Mouse (Mus musculus) gastrocnemius, postnatal 4 days (tissue): ENCODE measurements around the gene Adamts9. TPM values are rescaled to one million over a fixed set of nuclear protein-coding genes. Genes with fewer than 3 reads are reported as not detected.

Experiments
- DNase-seq, 2 experiments: peaks; one replicate each; pipeline ENCODE4 v3.0.0; 2021 to 2022; ENCODE audit warnings: low spot score in 2 of 2, mixed read lengths in 2 of 2
- total RNA-seq, 2 experiments: library from RNA; stranded (reverse); gene quantifications; 2 replicates each; pipeline ENCODE4 v1.2.3; 2021

Gene Adamts9
- total RNA-seq, 2 experiments from 2014 or later = 34.0 to 36.3 TPM

DNA sequence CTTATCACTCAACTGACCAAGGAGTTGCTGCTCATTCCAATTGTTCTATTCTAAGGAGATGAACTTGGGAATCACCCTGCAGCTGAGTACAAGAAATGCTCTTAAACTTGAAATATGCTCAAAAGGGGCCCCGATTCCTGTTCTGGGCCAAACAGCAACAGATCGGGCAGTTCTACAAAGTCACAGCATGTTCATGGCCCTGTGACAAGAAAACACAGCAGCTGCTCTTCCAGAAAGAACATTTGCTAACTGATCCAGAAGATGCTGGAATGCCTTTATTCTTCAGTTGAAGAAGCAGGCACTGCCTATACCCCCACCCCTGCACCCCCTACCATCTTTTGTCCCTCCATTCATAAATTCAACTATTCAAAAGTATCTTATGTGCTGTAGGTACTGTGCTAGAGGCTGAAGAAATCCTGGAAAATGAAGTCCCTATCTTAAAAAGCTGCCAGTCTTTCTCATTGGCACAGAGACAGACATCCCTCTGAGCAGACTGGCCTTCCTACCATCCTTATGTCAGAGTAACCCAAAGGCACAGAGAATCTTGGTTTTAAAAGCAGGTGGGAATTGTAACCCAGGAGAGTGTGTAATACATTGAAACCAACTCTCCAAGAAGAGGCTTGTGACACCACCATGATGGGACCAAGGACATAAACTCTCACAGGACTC is 130.5 kb downstream of the Adamts9 start:
- peak in 1 of 2 experiments; percentile 26 for DNase-seq

- no peak for DNase-seq
Measured at GRCm38 (mm10) chr6:92811566-92811965, 131.7 kb downstream of the Adamts9 start.

- no peak for DNase-seq
Measured at GRCm38 (mm10) chr6:92810628-92811027, 132.7 kb downstream of the Adamts9 start.

DNA sequence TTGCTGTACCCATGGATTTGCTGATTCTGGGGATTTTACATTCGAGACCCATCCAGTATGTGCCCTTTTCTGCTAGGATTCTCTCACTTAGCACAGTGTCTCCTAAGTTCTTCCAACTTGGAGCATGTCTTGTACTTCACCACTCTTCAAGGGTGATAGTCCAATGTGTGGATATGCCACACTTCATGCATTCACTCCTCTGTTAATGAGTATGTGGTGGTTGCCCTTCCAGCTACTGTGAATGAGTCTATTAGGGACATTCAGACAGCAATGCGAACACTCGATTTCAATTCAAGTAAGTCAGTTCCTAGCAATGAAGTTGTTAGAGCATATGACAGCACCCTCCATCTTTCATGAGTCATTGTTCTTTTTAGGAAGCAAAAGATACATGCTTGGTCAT is 133.5 kb downstream of the Adamts9 start:
- no peak for DNase-seq

DNA sequence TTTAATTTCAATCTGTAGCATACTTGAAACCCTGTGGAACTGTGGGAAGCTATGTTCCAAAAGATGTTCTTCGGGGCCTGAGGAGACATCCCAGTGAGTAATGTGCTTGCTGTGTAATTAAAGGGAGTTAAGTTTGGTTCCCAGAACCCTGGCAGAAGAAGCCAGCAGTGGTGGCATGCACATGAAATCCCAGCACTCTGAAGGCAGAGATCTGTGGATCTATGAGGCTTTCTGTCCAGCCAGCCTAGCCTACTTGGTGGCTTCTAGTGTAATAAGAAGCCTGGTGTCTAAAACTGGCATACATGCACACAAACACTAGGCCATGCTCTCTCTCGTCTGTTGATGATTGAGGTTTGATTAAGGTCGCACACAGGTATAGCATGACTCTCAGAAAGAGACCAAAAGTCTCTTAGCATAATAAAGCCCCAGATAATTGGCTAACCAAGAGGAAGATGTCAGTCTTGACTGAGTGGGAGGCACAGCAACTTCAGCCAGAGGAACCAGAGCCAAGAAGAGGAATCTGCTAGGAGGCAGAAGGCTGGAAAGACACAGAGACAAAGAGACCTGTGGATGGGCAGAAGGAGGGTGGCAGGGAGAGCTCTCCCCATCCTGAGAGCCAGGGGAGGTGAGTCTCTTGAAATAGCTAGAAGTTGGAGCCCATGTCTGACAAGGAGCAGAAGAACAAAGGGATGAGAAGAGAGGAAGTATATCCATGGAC is 138.9 kb downstream of the Adamts9 start:
- no peak for DNase-seq

- peak in 1 of 2 experiments; percentile 59 for DNase-seq
Measured at GRCm38 (mm10) chr6:92803213-92803612, 140.1 kb downstream of the Adamts9 start.

DNA sequence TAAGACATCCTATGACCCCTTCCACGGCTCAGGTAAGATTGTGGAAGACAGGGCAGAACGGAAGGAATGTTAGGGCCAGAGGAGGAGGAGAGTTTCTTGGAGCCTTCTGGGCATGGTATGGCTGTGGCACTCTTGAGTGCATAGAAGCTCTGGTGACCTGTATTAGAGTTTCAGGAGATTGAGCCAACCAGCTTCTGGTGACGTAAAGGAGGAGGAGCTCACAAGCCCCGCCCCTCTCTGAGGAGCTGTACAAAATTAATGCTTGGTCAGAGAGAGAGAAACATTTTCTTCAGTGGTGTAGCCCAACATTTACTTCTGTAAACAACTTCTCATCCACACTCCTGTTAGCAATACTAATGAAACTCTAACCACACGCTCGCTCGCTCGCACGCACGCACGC is 140.9 kb downstream of the Adamts9 start:
- no peak for DNase-seq

- DNase-seq = no peak
Measured at GRCm38 (mm10) chr6:92801462-92801861, 141.8 kb downstream of the Adamts9 start.

- peak in 1 of 2 experiments; percentile 37 for DNase-seq
Measured at GRCm38 (mm10) chr6:92793804-92794203, 149.5 kb downstream of the Adamts9 start.

DNA sequence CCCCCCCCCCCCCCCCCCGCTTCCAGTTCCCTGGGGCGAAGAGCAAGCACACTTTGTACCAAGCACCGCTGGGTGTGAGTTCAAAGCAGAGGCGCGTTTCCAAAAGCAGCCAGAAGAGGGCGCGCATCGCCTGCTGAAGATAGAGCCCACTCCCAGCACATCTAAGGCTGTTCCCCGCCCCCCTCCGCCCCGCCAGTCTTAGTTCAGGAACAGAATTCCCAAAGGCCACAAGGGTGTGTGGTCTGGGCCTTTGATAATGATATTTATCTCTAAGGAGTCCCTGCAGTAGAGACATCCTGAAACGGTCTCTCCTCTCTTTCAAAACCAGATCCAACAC is 155.9 kb downstream of the Adamts9 start:
- peak; percentile 84 to 89 for DNase-seq

- no peak for DNase-seq
Measured at GRCm38 (mm10) chr6:92786701-92787375, 156.5 kb downstream of the Adamts9 start.

DNA sequence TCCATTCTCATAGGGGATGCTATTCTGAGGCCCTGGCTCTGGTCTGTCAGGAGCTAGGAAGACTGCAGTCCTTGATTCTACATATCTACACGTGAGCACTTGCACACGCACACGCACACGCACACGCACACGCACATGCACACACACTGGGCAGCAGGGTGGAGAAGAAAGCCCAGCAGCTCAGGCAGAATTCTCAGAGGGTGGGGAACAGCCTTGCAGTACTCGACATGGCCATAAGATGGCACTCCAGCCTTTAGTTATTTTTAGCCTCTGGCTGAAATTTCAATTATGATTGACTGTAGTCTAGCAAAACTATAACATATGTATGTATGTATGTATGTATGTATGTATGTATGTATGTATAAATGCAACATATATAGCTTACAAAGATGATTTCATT is 158.5 kb downstream of the Adamts9 start:
- peak in 1 of 2 experiments; percentile 31 for DNase-seq

- no peak for DNase-seq
Measured at GRCm38 (mm10) chr6:92781446-92781845, 161.8 kb downstream of the Adamts9 start.

GRCm38 (mm10) chr6:92779935-92780205 is 163.4 kb downstream of the Adamts9 start:
- no peak for DNase-seq

- no peak for DNase-seq
Measured at GRCm38 (mm10) chr6:92779140-92779934, 164.0 kb downstream of the Adamts9 start.

- no peak for DNase-seq
Measured at GRCm38 (mm10) chr6:92776356-92776755, 166.9 kb downstream of the Adamts9 start.

DNA sequence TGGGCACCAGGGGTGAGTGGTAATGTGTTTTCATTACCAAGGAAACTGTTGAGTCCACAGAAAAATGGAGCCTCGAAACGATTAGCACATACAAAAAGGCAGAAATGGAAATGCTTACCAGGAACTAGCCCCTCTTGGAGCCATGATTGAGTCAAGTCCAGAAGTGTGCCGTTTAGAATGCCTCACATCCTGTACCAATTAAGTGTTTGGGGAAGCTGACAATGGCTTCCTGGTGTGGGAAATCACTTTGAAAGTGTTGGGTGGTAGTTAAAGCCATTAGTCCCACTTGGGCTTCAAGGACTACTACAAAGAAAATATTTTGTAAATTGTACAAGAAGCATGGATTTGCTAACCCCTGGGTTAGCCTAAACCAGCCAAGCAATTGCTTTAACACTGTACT is 180.9 kb downstream of the Adamts9 start:
- no peak for DNase-seq

DNA sequence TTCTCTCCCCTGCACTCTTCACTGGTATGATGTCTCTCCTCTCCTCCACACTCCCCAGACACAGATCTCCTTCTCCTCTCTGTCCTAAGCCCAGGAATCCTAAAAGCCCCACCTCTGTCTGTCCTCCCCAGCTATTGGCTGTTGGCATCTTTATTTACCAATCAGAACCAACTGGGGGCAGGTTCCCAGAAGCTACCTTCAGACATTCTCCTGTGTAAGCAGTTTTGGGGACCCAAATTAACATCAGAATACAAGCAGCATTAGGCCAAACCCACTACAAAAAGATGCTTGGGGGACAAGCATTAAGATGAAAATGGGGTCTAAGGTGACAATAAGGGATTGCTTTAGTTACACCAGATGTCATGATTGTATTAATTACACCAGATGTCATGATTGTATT is 183.7 kb downstream of the Adamts9 start:
- DNase-seq = no peak

DNA sequence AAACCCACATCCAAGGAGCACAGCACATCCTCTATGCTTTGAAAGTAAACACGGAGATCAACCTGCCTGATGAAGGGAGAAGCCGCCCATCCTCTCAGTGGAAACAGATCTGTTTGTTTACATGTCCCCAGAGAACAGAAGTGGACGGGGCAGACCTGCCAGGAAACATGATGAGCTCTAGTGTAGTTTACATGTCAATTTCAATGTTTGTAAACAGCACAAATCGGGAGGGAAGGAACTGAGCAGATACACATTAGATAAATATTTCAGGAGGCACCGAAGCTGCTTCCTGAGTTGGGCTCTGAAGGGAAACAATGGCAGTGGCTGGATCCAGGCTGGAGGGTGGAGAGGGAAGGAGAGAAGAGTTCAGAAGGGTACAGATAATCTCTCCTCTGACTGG is 187.5 kb downstream of the Adamts9 start:
- no peak for DNase-seq

DNA sequence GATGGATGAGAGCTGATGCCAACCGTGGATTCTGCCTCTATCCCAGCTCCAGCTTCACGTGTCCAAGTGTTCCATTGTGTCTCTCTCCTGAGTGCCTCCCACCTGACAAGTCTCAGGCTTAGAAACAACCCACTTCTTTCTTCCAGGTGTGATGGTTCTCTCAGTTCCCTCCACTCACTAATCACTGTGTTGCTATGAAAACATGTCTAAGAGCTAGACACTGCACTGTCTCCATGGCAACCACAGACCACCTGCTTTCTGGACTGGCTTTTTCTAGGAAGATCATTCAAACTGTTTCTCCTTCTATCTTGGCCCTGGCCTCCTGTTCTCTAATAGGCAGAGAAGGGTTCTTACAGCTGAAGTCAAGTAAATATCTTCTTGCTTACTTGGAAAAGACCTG is 190.6 kb downstream of the Adamts9 start:
- no peak for DNase-seq

GRCm38 (mm10) chr6:92749420-92749819 is 193.9 kb downstream of the Adamts9 start:
- no peak for DNase-seq

- peak in 1 of 2 experiments; percentile 52 for DNase-seq
Measured at GRCm38 (mm10) chr6:92743605-92744004, 199.7 kb downstream of the Adamts9 start.
